Mouse (Mus musculus): ENCODE measurements around the gene Slc13a4.
A peak's percentile ranks its signal among the peaks of the same experiment; 100 is the strongest.

Gene Slc13a4

DNA sequence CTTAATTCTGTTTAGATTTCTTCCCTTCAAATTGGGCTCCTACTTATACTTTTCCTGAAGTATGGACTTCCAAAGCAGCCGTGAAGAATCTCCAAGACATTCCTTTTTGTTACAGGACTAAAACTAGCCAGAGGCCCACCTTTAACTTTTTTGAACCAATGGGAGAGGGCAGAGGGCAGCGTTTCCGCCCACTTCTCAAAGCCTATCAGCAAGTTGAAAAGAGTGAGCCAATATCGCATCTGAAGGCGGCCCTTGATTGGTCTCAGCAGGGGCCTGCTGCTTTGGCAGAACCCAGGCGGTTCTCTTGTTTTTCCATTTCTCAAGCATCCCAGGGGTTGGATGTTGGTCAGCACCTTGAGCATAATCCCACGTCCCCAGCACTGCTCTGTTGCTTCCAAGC, at the start of gene Slc13a4:
Gene Slc13a4, minus strand, starts transcription at position 95 of the 400 bp plus-strand sequence.
- DNase-seq (ENCODE audit: low spot score) = no peak

GRCm38 (mm10) chr6:35355320-35355719, 47.4 kb upstream of the Slc13a4 start:
- DNase-seq (ENCODE audit: low spot score) = no peak

DNA sequence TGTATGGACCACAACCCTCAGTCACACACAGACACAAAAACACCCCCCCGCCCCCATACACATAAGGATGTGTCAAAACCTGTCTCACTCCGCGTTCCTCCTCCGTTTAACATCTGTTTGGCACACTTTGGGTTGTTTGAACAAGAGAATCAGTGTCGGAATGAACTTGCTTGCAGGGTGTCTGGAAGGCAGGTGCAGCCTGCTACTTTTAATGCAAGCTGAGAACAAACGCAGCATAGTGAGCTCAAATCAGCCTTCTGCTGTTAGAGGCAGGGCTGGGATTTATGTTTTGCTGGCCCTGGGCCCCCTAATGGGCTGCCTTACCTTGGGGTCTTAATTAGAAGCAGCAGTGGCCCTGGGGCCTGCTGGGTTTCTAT, 46.7 kb upstream of the Slc13a4 start:
- no peak for DNase-seq (ENCODE audit: low spot score)

DNA sequence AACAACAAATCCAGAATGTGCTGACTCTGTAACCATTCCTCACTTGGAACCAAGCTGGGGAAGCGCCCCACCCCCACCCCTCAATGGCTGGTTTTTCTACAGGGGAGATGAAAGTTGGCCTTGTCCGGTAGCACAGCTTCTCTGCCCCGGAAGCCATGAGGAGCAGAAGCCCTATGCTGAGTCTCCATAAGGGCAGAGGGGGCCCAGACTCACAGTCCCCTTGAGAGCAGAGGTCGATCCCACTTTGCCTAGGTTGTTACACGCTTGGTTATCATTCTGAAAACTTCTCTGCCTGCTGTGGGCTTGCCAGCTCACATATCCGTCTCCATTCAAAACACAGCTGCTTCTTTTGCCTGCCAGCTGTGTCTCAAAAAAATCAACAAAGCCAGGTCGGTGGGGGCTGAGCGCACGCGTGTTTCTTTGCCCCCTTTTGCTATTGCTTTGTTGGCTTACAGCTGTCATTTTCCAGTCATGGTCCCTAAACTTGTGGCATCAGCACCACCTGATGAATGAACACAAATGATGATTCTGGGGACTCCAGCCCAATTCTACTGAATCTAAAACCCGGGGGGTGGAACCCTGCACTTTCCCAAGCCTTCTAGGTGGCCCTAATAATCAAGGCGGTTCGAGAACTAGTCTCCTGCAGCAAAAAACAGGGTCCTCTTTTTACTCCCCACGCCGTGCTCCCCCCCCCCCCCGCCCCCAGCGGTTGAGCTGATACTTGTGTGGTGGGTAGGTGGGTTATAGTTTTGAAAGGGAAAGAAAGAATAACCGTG, 46.1 kb upstream of the Slc13a4 start:
- DNase-seq (ENCODE audit: low spot score) = no peak

- no peak for DNase-seq (ENCODE audit: low spot score)
These were observed 45.5 kb upstream of the Slc13a4 start for GRCm38 (mm10) chr6:35353416-35353815.

DNA sequence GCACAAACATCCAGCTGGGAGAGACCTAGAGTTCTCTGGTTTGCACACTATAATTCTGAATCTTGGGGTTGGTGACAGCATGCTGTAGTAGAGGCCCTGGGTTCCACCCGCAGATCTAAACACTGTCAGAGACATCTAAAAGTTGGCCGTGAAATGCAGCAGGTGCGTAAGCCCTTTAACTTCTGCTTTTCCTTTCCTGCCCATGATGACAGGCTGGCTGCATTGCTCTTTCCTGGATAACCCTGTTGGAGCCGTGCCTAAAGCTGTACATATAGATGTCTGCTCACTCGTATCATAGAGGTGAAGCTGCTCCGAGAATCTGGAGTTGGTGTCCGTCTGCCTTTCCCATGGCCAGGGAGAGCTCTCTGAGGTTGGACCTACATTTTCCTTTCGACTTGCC, 44.9 kb upstream of the Slc13a4 start:
- DNase-seq (ENCODE audit: low spot score) = no peak

GRCm38 (mm10) chr6:35351826-35352225, 43.9 kb upstream of the Slc13a4 start:
- DNase-seq (ENCODE audit: low spot score) = no peak

DNA sequence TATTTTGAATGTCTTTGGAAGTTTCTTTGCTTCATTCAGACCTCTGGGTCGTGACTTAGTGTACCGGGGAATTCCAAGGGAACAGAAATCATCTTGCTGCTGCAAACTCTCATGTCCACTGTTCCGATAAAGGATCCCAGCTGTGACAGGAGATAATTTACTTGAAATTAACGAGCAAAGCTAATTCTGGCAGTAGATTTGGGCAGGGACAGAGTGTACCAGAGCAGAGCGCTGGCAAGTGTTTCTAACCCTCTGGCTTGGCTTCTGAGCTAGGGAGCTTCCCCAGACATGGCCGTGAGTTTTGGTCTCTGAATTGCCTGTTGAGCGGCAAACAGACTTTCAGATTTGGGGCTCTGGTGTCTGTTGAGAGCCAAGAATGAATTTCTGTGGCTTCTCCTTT, 41.9 kb upstream of the Slc13a4 start:
- peak; percentile 78 for DNase-seq (ENCODE audit: low spot score)

DNA sequence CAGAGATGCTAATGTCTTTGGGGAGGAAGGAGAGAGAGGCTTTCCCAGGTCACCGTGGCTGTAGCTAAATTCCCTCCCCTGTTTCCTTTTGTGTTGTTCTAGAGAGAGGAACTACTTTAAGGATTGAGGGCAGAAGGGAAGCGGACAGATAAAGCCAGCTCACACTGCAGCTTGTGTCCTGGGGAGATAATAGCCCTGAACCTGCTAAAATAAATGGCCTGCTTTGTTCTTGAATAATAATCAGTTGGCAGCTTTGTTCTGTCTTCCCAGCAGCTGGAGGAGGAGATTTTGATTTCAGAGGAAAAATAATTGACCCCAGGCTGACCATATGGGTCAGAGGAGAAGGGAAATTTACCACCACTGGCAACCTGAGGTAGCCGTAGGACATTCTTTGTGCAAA, 30.7 kb upstream of the Slc13a4 start:
- DNase-seq (ENCODE audit: low spot score) = peak; percentile 59

- no peak for DNase-seq (ENCODE audit: low spot score)
These were observed 29.9 kb upstream of the Slc13a4 start for GRCm38 (mm10) chr6:35337836-35338235.

DNA sequence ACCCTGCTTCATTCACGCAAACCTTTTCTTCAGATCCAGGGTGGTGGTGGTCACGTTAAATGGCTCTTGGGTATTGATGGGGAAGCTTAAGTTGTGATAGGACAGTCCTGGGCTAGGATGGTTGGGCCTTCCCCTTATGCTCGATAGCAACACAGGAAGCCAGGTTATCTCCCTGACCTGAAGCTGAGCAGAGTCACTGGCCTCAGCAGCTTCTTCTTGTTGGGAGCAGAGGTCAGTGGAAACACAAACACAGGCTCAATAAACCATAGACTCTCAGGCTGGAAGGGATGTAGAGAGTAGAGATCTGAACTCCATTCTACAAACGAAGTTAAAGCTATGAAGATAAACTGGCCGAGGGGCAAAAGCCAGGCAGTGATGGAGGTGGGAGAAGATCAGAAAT, 27.5 kb upstream of the Slc13a4 start:
- no peak for DNase-seq (ENCODE audit: low spot score)

DNA sequence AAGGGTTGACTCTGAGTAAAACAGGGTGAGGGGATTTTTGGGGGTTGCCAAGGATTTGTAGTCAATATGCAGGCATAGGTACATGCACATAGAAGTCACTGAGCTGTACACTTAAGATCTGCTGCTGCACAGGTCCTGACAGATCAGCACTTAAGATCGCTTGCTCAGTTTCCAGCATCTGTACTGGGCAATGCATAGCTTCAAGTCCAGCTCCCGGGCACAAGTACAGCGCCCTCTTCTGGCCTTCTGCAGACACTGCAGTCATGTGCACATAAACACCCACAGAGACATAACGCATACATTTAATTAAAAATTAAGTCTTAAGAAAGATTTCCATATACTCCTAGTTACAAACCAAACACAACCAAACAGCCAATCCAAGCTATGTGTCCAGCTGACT, 26.3 kb upstream of the Slc13a4 start:
- DNase-seq (ENCODE audit: low spot score) = no peak

DNA sequence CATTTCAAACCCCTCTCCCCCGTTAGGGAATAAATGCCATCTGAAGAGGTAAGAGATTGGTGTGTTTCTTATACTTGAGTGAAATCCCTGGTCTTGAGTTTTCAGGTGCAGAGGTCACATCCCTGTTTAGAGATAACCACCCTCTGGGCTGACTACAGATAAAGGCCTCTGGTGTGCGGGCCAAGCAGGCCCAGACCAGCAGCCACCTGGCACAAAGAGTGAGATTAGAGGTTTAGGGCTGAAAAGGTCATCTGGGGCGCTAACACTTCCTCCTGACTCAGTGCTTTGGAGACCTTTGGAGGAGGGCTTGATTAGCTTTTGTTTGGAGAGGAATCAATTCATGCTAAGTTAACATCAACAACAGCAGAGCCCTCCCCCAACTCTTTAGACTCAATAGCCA, 25.7 kb upstream of the Slc13a4 start:
- no peak for DNase-seq (ENCODE audit: low spot score)

- no peak for DNase-seq (ENCODE audit: low spot score)
These were observed 22.9 kb upstream of the Slc13a4 start for GRCm38 (mm10) chr6:35330834-35331233.

DNA sequence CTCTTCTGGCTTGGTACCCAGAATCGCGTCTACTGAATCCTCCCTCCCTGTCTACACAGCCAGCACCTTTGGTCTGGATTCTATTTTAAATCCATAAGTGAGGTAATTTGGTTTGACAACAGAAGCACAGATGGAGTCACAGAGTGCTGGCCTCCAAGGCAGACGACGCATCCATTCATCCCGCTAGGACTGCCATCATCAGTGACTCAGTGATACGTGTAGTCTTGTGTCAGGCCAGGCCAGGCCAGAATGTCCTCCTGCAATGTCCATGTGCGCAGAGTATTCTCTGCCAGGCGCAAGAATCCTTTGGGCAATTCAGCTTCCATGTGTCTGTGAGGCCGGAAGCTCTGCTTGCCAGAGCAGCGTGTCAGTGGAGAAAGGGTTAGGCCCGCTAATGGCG, 22.0 kb upstream of the Slc13a4 start:
- no peak for DNase-seq (ENCODE audit: low spot score)

DNA sequence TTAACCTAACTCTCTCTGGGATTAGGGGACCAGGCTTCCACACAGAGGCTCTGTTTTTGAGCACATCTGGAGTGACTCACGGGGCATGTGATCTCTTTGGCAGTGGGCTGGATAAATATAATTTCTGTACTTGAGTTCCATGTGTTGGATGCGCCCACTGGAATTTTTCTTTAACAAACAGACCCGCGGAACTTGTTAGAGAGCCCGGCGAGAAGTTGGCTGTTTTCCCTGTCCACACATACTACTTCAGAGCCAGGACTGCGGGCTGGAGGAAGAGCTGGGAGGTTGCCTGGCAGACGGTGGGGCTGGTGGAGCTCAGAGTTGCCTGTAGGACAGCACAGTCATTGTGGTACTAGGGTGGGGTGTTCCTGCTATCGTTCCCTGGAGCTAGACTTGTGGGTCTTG, 18.2 kb upstream of the Slc13a4 start, which contains the start of gene Fam180a:
Gene Fam180a, minus strand, starts transcription at position 31 of the 405 bp plus-strand sequence.
- DNase-seq (ENCODE audit: low spot score) = peak; percentile 54

DNA sequence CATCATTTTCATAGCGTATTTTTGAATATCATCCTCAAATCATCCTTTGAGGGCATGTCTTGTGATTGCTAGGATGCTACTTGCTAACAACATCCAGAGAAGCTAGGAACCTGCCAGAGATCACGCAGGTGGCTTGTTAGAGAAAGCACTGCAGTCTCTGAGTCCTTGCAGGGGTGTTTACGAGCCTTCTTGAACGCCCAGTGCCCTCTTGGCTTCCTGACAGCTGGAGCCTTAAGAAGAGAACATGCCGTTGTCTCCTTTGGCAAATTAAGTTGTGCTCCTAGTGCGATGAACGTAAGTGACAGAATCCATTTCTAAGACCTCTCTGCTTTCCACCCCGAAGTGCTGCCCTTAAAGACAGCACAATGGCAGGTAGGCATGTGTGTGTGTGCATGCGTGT, 16.4 kb upstream of the Slc13a4 start:
- no peak for DNase-seq (ENCODE audit: low spot score)

- DNase-seq (ENCODE audit: low spot score) = no peak
These were observed 15.1 kb upstream of the Slc13a4 start for GRCm38 (mm10) chr6:35323046-35323445.

DNA sequence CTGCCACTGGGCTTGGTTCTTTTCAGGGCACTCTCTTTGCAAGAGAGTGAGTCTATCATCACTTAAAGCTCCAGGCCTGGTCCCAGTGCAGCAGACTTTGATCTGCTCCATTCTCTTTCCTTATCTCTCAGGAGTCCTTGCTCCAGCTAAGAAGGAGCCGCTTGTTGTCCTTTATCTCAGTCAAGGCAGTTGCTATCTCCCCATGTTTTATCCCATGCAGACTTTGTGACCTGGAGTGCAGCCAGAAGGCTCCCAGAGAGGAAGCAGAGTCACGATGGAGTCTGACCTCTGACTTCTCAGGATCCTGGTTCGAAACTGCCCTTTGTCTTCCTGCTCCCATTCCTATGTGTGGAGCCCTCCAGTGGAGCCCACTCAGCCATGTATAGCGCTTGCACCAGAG, 13.2 kb upstream of the Slc13a4 start:
- DNase-seq (ENCODE audit: low spot score) = peak; percentile 34

DNA sequence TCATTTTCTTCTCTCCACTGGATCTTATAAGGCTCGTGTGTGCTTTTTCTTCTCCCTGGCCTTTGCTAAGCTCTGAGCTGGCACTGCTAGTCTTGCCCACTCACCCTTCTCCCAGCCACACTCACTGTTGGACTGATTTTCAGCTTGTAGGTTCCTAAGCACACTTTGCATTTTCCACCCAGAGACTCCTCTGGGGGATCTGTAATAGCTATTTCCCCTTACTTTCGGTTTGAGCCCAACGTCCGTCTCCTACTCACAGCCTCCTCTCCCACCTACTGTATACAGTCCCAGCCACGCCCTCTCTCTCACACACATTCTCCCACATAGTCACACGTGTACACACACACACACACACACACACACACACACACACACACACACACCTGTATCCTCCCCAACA, 11.9 kb upstream of the Slc13a4 start:
- DNase-seq (ENCODE audit: low spot score) = no peak

DNA sequence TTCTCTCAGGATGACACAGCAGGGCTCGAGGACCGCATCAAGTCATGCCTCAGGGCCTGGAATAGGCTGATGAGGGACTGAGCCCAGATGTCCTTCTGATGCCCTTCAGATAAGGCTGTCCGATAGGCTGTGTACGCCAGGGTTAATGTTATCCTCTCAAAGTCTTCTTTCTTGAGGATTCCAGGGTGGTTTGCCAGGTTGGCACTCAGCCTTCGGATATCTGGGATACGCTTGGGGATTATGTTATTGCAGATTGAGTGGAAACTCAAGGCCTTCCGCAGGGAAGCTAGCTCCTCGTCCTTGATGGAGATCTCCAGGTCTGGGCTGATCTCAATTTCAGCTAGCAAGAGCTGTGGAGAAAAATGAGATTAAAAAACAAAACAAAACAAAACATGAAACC, 5.6 kb upstream of the Slc13a4 start:
- DNase-seq (ENCODE audit: low spot score) = peak; percentile 33

DNA sequence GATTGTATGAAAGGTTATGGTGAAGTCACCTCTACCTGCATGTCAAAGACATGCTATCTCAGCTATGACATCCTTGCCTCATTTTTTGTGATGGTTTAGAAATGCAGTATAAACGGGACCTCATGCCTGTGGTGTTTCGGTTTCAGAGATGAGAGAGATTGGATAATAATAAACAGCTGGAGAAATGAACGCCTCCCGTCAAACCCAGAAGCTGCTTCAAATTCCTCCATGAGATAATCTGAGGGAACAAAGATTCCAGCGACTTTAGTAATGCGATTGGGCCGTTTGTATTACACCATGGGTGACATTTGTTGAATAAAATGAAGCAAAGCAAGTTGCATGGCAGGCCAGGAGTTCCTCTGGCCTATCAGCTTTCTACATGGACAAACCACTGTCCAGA, 1.5 kb upstream of the Slc13a4 start:
- no peak for DNase-seq (ENCODE audit: low spot score)

DNA sequence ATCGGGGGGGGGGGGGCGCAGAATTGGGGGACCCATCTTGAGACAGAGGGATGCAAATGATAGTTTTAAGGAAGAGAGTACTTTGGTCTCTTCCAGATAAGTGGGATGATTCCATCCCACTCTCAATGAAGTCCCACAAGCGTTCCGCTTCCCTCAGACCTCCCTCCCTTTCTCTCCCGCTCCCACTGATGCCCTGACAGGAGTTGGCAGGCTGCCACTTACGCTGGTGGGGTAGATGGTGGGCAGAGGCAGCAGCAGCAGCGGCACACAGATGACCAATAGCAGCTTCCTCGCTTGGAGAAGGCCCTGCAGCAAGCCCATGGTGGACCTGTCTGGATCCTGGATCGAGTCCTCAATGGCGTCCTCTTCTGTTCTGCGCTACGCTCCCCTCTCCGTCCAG, 795 bp downstream of the Slc13a4 start:
- DNase-seq (ENCODE audit: low spot score) = no peak

DNA sequence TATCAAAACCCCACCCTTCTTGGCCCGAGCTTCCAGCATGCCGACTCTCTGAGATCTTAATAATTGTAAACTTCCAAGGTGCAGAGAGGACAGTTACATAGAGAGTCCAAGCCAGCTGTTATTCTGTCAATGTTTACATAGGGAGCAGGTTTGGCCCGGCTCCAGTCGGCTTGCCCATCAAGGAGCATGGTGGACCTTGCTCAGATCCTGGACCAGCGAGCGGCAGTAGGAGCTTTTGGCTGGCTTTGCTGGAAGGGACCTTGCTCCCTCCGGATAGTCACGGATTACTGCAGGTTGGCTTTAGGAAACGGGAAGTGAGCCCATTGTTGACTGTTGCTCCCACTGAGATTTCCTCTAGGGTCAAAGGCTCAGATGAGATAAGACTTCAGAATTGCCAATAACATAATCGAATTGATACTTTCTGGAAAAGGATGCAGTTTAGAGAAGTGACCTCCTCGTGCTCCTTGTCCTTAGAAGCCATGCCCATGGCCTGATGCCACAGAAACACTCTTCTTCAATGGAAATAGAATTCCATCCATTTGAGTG, 4.5 kb downstream of the Slc13a4 start:
- DNase-seq (ENCODE audit: low spot score) = no peak

All from testis, postnatal 14 days (tissue).